In genomic region chr2:15139877-15140276, GRCm38 (mm10) we compare ENCODE assay signal across 21 mouse cellular contexts.
DNase-seq lines count a peak whose midpoint lies in the region; ATAC-seq lines count a peak whose summit lies in the region.
"Had no signal": no experiment of that assay in that cellular context is flagged by ENCODE, and none has a peak within 500 bp of the region (broad histone marks: within the 10 kb centered on the region; RNA-seq: fewer than 3 reads in every experiment).

No protein-coding gene starts in this region.

- H3K36me3 ChIP-seq in liver, embryonic 11.5 days (ENCODE audit: control insufficient read depth, insufficient read depth, low read length): no peaks in the 10 kb centered on the region
- no peaks in the 10 kb centered on the region for H3K36me3 ChIP-seq in liver, embryonic 12.5 days
- no peaks in the 10 kb centered on the region for H3K36me3 ChIP-seq in liver, embryonic 13.5 days
- no peaks in the 10 kb centered on the region for H3K36me3 ChIP-seq in liver, embryonic 16.5 days (ENCODE audit: control insufficient read depth, insufficient read depth)
- H3K36me3 ChIP-seq: embryonic facial prominence, embryonic 12.5 days; forebrain, embryonic 15.5 days had no signal

- no peaks in the 10 kb centered on the region for H3K9me3 ChIP-seq in liver, embryonic 11.5 days (ENCODE audit: control insufficient read depth, low read length)
- H3K9me3 ChIP-seq in liver, embryonic 12.5 days (replicated peaks): no peaks in the 10 kb centered on the region
- H3K9me3 ChIP-seq in liver, embryonic 13.5 days (replicated peaks): no peaks in the 10 kb centered on the region
- H3K9me3 ChIP-seq in liver, embryonic 16.5 days (replicated peaks; ENCODE audit: control insufficient read depth, low read length): no peaks in the 10 kb centered on the region
- H3K9me3 ChIP-seq: embryonic facial prominence, embryonic 12.5 days; forebrain, embryonic 15.5 days had no signal

- peak; percentile 42; the same call in 1 of the 2 replicates for ATAC-seq in liver, embryonic 11.5 days (replicated peaks; ENCODE audit: low FRiP score)
- ATAC-seq in liver, embryonic 12.5 days: no peak
- peak; percentile 63 for ATAC-seq in liver, embryonic 13.5 days (ENCODE audit: low read depth)
- peak; percentile 41; the same call in 1 of the 2 replicates for ATAC-seq in liver, embryonic 16.5 days (ENCODE audit: low read depth)
- ATAC-seq in megakaryocyte-erythroid progenitor cell, adult 5-6 weeks (replicated peaks; ENCODE audit: low FRiP score, low TSS enrichment, poor library complexity, severe bottlenecking): peak; percentile 70
- ATAC-seq: forebrain, embryonic 13.5 days; forebrain, embryonic 15.5 days; forebrain, postnatal 0 days had no signal

- H3K27ac ChIP-seq in liver, embryonic 11.5 days (ENCODE audit: low read depth, low read length): no peak overlapping the region
- H3K27ac ChIP-seq in liver, embryonic 12.5 days: no peak overlapping the region
- H3K27ac ChIP-seq in liver, embryonic 13.5 days: no peak overlapping the region
- H3K27ac ChIP-seq in liver, embryonic 16.5 days (ENCODE audit: low read length): no peak overlapping the region
- H3K27ac ChIP-seq: embryonic facial prominence, embryonic 12.5 days; forebrain, embryonic 13.5 days; forebrain, embryonic 15.5 days had no signal

- no peak overlapping the region for H3K4me2 ChIP-seq in liver, embryonic 11.5 days
- no peak overlapping the region for H3K4me2 ChIP-seq in liver, embryonic 12.5 days
- H3K4me2 ChIP-seq in liver, embryonic 13.5 days: no peak overlapping the region
- H3K4me2 ChIP-seq in liver, embryonic 16.5 days (ENCODE audit: low read depth, low read length): no peak overlapping the region
- H3K4me2 ChIP-seq: embryonic facial prominence, embryonic 12.5 days; forebrain, embryonic 13.5 days; forebrain, embryonic 15.5 days had no signal

- H3K9ac ChIP-seq in liver, embryonic 11.5 days (ENCODE audit: low read depth, low read length): no peak overlapping the region
- no peak overlapping the region for H3K9ac ChIP-seq in liver, embryonic 12.5 days
- no peak overlapping the region for H3K9ac ChIP-seq in liver, embryonic 13.5 days
- H3K9ac ChIP-seq in liver, embryonic 16.5 days (ENCODE audit: low read depth, low read length): no peak overlapping the region
- H3K9ac ChIP-seq: embryonic facial prominence, embryonic 12.5 days; forebrain, embryonic 13.5 days; forebrain, embryonic 15.5 days; forebrain, postnatal 0 days had no signal

- no peaks in the 10 kb centered on the region for H3K4me1 ChIP-seq in liver, embryonic 11.5 days (replicated peaks; ENCODE audit: control insufficient read depth, insufficient read depth, low read length)
- H3K4me1 ChIP-seq in liver, embryonic 12.5 days: 0 out of 2 replicates have a peak, but pooled peaks cover 4% of the 10 kb centered on the region
- peaks cover 5% of the 10 kb centered on the region for H3K4me1 ChIP-seq in liver, embryonic 13.5 days (replicated peaks)
- H3K4me1 ChIP-seq in liver, embryonic 16.5 days (ENCODE audit: control insufficient read depth, low read depth, low read length): no peaks in the 10 kb centered on the region
- H3K4me1 ChIP-seq: embryonic facial prominence, embryonic 12.5 days; forebrain, embryonic 13.5 days; forebrain, embryonic 15.5 days had no signal

- no peaks in the 10 kb centered on the region for H3K27me3 ChIP-seq in liver, embryonic 11.5 days (replicated peaks; ENCODE audit: control insufficient read depth, insufficient read depth, low read length)
- no peaks in the 10 kb centered on the region for H3K27me3 ChIP-seq in liver, embryonic 12.5 days (replicated peaks)
- H3K27me3 ChIP-seq in liver, embryonic 13.5 days: no peaks in the 10 kb centered on the region
- H3K27me3 ChIP-seq in liver, embryonic 16.5 days (ENCODE audit: control insufficient read depth, insufficient read depth, low read depth, low read length): no peaks in the 10 kb centered on the region
- H3K27me3 ChIP-seq: embryonic facial prominence, embryonic 12.5 days; forebrain, embryonic 13.5 days; forebrain, embryonic 15.5 days had no signal

- no peak overlapping the region for H3K4me3 ChIP-seq in liver, embryonic 11.5 days (ENCODE audit: low read depth, low read length)
- H3K4me3 ChIP-seq in liver, embryonic 12.5 days: no peak overlapping the region
- no peak overlapping the region for H3K4me3 ChIP-seq in liver, embryonic 13.5 days (replicated peaks)
- no peak overlapping the region for H3K4me3 ChIP-seq in liver, embryonic 16.5 days (ENCODE audit: low read depth, low read length)
- H3K4me3 ChIP-seq: embryonic facial prominence, embryonic 12.5 days; forebrain, embryonic 13.5 days; forebrain, embryonic 15.5 days had no signal

- 75% methylated on average over 2 of the region's 2 CpGs for WGBS in liver, embryonic 11.5 days
- WGBS in liver, embryonic 12.5 days (ENCODE audit: insufficient replicate concordance): 45% methylated on average over 2 of the region's 2 CpGs
- 42% methylated on average over 2 of the region's 2 CpGs for WGBS in liver, embryonic 13.5 days (ENCODE audit: insufficient replicate concordance)
- 51% methylated on average over 2 of the region's 2 CpGs for WGBS in liver, embryonic 16.5 days (ENCODE audit: insufficient replicate concordance)

- no peak for DNase-seq in liver, embryonic 11.5 days (ENCODE audit: low spot score)
- DNase-seq in liver, embryonic 13.5 days: no peak
- DNase-seq in spleen, adult 12 weeks (ENCODE audit: low spot score): no peak
- DNase-seq in frontal cortex, postnatal 25 days (ENCODE audit: low spot score in 2 of 2): no peak
- no peak for DNase-seq in lung, postnatal 36 days
- DNase-seq: adrenal gland, adult 2 months; adrenal gland, postnatal 10 days; adrenal gland, postnatal 25 days; cerebellum, adult 11 months; cerebellum, adult 18-20 months; cerebellum, adult 8-10 months; cerebellum, adult 9-11 months; cerebellum, postnatal 14 days; cerebellum, postnatal 36 days; forebrain, postnatal 0 days had no signal
